Mouse (Mus musculus): ENCODE results near the gene Grin2d. TPM values are rescaled to one million over a fixed set of nuclear protein-coding genes. Genes with fewer than 3 reads are reported as not detected.
A peak's percentile ranks its signal among the peaks of the same experiment; 100 is the strongest.

Grin2d gene
- polyA plus RNA-seq, 1 experiment from 2014 or later: 0.05 TPM

DNA sequence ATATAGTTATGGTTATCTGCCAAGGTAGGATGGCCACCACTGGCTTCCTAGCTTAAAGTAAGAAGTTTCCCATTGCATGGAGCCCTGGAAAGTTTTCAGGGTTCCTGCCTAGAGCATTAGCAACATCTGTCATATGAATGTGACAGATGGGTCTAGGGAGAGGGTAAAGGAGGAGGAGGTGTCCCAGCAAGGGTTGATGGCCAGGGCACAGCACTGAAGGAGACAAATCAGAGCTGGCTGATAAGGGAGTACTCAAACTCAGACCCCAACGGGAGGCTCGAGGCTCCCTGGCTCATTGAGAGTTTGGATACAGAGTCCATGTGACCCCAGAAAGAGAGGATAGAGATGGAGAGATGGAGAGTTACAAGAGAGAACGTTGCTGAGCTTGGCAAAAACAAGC is 27.5 kb downstream of the Grin2d start:
- WGBS (ENCODE audit: insufficient replicate concordance): 44% methylated on average over 3 of the region's 3 CpGs
- Histone ChIP-seq H3K27me3 (ENCODE audit: control insufficient read depth, insufficient read depth, low read depth, low read length) (peaks cover 3% of the 10 kb centered on the region; the same call in 1 of the 2 replicates), H3K9me3 (replicated peaks; ENCODE audit: control insufficient read depth, low read length) (no peaks in the 10 kb centered on the region), H3K27ac (ENCODE audit: low read length) (no peak overlapping the region), H3K4me1 (ENCODE audit: control insufficient read depth, low read depth, low read length) (no peaks in the 10 kb centered on the region), H3K4me3 (ENCODE audit: low read depth, low read length) (no peak overlapping the region), H3K9ac (ENCODE audit: low read depth, low read length) (no peak overlapping the region), H3K36me3 (ENCODE audit: control insufficient read depth, insufficient read depth) (no peaks in the 10 kb centered on the region), H3K4me2 (ENCODE audit: low read depth, low read length) (no peak overlapping the region)
- ATAC-seq (ENCODE audit: low read depth): no peak

DNA sequence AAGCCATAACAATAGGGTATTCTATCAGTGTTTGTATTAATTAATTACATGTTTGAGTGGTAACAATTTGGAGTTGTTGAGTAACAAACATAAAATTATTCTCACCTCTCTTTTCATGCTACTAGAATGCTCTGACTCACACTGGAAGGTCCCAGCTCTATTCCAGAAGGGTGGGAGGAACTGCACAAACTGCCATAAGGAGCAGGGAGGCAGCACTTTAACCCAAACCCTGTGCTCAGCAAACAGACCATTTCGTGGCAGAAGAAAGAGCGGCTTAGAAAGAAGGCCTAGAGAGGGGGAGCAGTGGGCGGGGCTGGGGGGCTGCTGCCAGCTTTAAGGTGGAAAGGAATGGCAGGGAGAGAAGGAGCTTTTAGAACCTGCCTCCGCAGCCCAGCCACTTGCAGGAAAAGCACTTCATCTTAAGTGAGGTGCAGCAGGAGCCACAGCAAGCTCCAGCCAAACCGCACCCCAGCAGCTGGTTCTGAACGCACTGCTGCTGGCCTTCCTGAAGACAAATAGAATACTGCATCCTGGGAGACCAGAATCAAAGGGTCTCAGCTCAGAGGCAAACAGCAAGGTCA is 29.6 kb downstream of the Grin2d start:
- no peak for ATAC-seq (ENCODE audit: low read depth)
- no peak overlapping the region for H3K4me2 ChIP-seq (ENCODE audit: low read depth, low read length)
- H3K4me3 ChIP-seq (ENCODE audit: low read depth, low read length): no peak overlapping the region
- peaks cover 3% of the 10 kb centered on the region; the same call in 1 of the 2 replicates for H3K27me3 ChIP-seq (ENCODE audit: control insufficient read depth, insufficient read depth, low read depth, low read length)
- H3K9me3 ChIP-seq (replicated peaks; ENCODE audit: control insufficient read depth, low read length): no peaks in the 10 kb centered on the region
- H3K9ac ChIP-seq (ENCODE audit: low read depth, low read length): no peak overlapping the region
- no peak overlapping the region for H3K27ac ChIP-seq (ENCODE audit: low read length)
- no peaks in the 10 kb centered on the region for H3K4me1 ChIP-seq (ENCODE audit: control insufficient read depth, low read depth, low read length)
- WGBS (ENCODE audit: insufficient replicate concordance): 31% methylated on average over 6 of the region's 6 CpGs
- no peaks in the 10 kb centered on the region for H3K36me3 ChIP-seq (ENCODE audit: control insufficient read depth, insufficient read depth)

- peaks cover 4% of the 10 kb centered on the region; the same call in 1 of the 2 replicates for H3K27me3 ChIP-seq (ENCODE audit: control insufficient read depth, insufficient read depth, low read depth, low read length)
- 61% methylated on average over 10 of the region's 10 CpGs for WGBS (ENCODE audit: insufficient replicate concordance)
- no peak for ATAC-seq (ENCODE audit: low read depth)
- no peaks in the 10 kb centered on the region for H3K4me1 ChIP-seq (ENCODE audit: control insufficient read depth, low read depth, low read length)
- no peak overlapping the region for H3K4me2 ChIP-seq (ENCODE audit: low read depth, low read length)
- no peaks in the 10 kb centered on the region for H3K9me3 ChIP-seq (replicated peaks; ENCODE audit: control insufficient read depth, low read length)
- H3K4me3 ChIP-seq (ENCODE audit: low read depth, low read length): no peak overlapping the region
- H3K36me3 ChIP-seq (ENCODE audit: control insufficient read depth, insufficient read depth): no peaks in the 10 kb centered on the region
- H3K9ac ChIP-seq (ENCODE audit: low read depth, low read length): no peak overlapping the region
- no peak overlapping the region for H3K27ac ChIP-seq (ENCODE audit: low read length)
These were observed 35.0 kb downstream of the Grin2d start for GRCm38 (mm10) chr7:45842950-45843744.

DNA sequence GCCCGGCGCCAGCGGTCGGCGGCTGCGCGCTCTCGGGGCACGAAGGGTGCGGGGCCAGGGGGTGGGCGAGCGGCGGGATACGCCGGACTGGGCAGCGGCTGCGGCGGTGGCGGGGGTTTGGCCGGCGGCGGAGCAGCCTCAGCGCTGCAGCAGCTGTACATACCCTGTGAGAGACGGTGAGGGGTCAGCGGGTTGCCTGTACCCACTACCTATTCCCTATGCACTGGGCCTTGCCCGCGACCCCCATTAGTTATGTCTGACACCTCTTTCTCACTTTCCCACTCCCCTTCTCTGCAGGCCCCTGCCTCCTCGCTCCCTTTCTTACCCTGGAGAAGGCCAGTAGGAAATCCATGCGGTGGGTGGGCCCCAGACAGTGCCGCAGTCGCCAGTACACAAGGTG is 44.3 kb downstream of the Grin2d start:
- ATAC-seq (ENCODE audit: low read depth): no peak
- H3K9me3 ChIP-seq (replicated peaks; ENCODE audit: control insufficient read depth, low read length): no peaks in the 10 kb centered on the region
- H3K36me3 ChIP-seq (ENCODE audit: control insufficient read depth, insufficient read depth): no peaks in the 10 kb centered on the region
- H3K4me2 ChIP-seq (ENCODE audit: low read depth, low read length): peak overlapping the region; percentile 26
- H3K4me3 ChIP-seq (ENCODE audit: low read depth, low read length): peak overlapping the region; percentile 35
- H3K27me3 ChIP-seq (ENCODE audit: control insufficient read depth, insufficient read depth, low read depth, low read length): peaks cover 53% of the 10 kb centered on the region
- peaks cover 9% of the 10 kb centered on the region; the same call in 1 of the 2 replicates for H3K4me1 ChIP-seq (ENCODE audit: control insufficient read depth, low read depth, low read length)
- no peak overlapping the region for H3K27ac ChIP-seq (ENCODE audit: low read length)
- no peak overlapping the region for H3K9ac ChIP-seq (ENCODE audit: low read depth, low read length)
- 4% methylated on average over 29 of the region's 31 CpGs for WGBS (ENCODE audit: insufficient replicate concordance)

DNA sequence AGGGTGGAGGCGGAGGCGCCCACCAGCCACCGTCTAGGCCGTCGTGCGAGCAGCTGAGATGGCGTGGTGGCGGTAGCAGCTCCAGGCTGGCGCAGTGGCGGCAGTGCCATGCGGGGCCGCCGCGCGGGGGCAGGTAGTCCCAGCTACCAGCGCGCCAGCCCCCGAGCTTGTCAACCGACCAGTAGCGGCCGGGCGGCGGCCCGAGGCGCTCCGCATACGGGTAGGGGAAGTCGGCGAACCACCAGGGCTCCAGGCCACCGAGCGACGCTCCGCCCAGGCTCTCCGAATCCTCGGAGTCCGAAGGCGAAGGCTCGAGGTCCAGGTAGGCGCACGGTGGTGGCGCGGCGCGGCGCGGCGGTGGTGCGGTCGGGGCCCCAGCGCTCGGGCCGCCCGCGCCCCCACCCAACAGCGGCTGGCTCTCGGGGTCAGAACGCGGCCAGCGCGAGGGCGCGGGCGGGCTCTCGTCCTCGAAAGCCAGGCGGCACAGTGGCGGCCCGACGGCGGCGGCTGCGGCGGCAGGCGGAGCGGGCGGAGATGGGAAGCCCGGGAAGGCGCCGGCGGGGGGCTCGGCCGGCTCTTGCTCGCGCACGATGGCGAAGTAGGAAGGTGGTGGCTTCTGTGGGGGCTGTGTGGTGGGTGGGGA is 44.9 kb downstream of the Grin2d start:
- WGBS (ENCODE audit: insufficient replicate concordance): under 1% methylated on average over 60 of the region's 86 CpGs
- peaks cover 9% of the 10 kb centered on the region; the same call in 1 of the 2 replicates for H3K4me1 ChIP-seq (ENCODE audit: control insufficient read depth, low read depth, low read length)
- H3K9ac ChIP-seq (ENCODE audit: low read depth, low read length): no peak overlapping the region
- H3K9me3 ChIP-seq (replicated peaks; ENCODE audit: control insufficient read depth, low read length): no peaks in the 10 kb centered on the region
- ATAC-seq (ENCODE audit: low read depth): peak; percentile 12; the same call in 1 of the 2 replicates
- peak overlapping the region; percentile 35 for H3K4me3 ChIP-seq (ENCODE audit: low read depth, low read length)
- H3K4me2 ChIP-seq (ENCODE audit: low read depth, low read length): peak overlapping the region; percentile 26
- H3K27me3 ChIP-seq (ENCODE audit: control insufficient read depth, insufficient read depth, low read depth, low read length): peaks cover 53% of the 10 kb centered on the region
- no peaks in the 10 kb centered on the region for H3K36me3 ChIP-seq (ENCODE audit: control insufficient read depth, insufficient read depth)
- no peak overlapping the region for H3K27ac ChIP-seq (ENCODE audit: low read length)

- H3K27me3 ChIP-seq (ENCODE audit: control insufficient read depth, insufficient read depth, low read depth, low read length): peaks cover 53% of the 10 kb centered on the region
- no peak overlapping the region for H3K9ac ChIP-seq (ENCODE audit: low read depth, low read length)
- no peak overlapping the region for H3K27ac ChIP-seq (ENCODE audit: low read length)
- H3K4me3 ChIP-seq (ENCODE audit: low read depth, low read length): no peak overlapping the region; the same call in 1 of the 2 replicates
- ATAC-seq (ENCODE audit: low read depth): no peak
- H3K4me1 ChIP-seq (ENCODE audit: control insufficient read depth, low read depth, low read length): peaks cover 9% of the 10 kb centered on the region; the same call in 1 of the 2 replicates
- H3K4me2 ChIP-seq (ENCODE audit: low read depth, low read length): 0 out of 2 replicates have a peak overlapping the region, but pooled peaks have one; percentile 26
- peaks cover 4% of the 10 kb centered on the region for H3K36me3 ChIP-seq (ENCODE audit: control insufficient read depth, insufficient read depth)
- H3K9me3 ChIP-seq (replicated peaks; ENCODE audit: control insufficient read depth, low read length): no peaks in the 10 kb centered on the region
- WGBS (ENCODE audit: insufficient replicate concordance): 8% methylated on average over 30 of the region's 30 CpGs
These were observed 45.8 kb downstream of the Grin2d start for GRCm38 (mm10) chr7:45832428-45832827.

- H3K36me3 ChIP-seq (ENCODE audit: control insufficient read depth, insufficient read depth): peaks cover 10% of the 10 kb centered on the region
- peak overlapping the region; percentile 71 for H3K4me3 ChIP-seq (ENCODE audit: low read depth, low read length)
- ATAC-seq (ENCODE audit: low read depth): no peak
- H3K4me2 ChIP-seq (ENCODE audit: low read depth, low read length): peak overlapping the region; percentile 63
- peaks cover 9% of the 10 kb centered on the region; the same call in 1 of the 2 replicates for H3K4me1 ChIP-seq (ENCODE audit: control insufficient read depth, low read depth, low read length)
- H3K9ac ChIP-seq (ENCODE audit: low read depth, low read length): peak overlapping the region; percentile 54; the same call in 1 of the 2 replicates
- H3K27ac ChIP-seq (ENCODE audit: low read length): no peak overlapping the region
- peaks cover 50% of the 10 kb centered on the region for H3K27me3 ChIP-seq (ENCODE audit: control insufficient read depth, insufficient read depth, low read depth, low read length)
- H3K9me3 ChIP-seq (replicated peaks; ENCODE audit: control insufficient read depth, low read length): no peaks in the 10 kb centered on the region
- WGBS (ENCODE audit: insufficient replicate concordance): 10% methylated on average over 5 of the region's 5 CpGs
These were observed 47.1 kb downstream of the Grin2d start for GRCm38 (mm10) chr7:45831128-45831525.

GRCm38 (mm10) chr7:45830427-45831127 is 47.6 kb downstream of the Grin2d start, which contains the start of gene Grwd1:
Grwd1 (minus strand) TSS chr7:45830944.
- H3K27ac ChIP-seq (ENCODE audit: low read length): no peak within 1 kb of the TSS
- peak within 1 kb of the TSS; percentile 54 for H3K9ac ChIP-seq (ENCODE audit: low read depth, low read length)
- H3K4me1 ChIP-seq (ENCODE audit: control insufficient read depth, low read depth, low read length): peaks cover 9% of the 10 kb centered on the region; the same call in 1 of the 2 replicates
- H3K4me2 ChIP-seq (ENCODE audit: low read depth, low read length): peak within 1 kb of the TSS; percentile 63
- no peaks in the 10 kb centered on the region for H3K9me3 ChIP-seq (replicated peaks; ENCODE audit: control insufficient read depth, low read length)
- ATAC-seq (ENCODE audit: low read depth): peak; percentile 82
- H3K27me3 ChIP-seq (ENCODE audit: control insufficient read depth, insufficient read depth, low read depth, low read length): peaks cover 47% of the 10 kb centered on the region
- H3K4me3 ChIP-seq (ENCODE audit: low read depth, low read length): peak within 1 kb of the TSS; percentile 71
- WGBS (ENCODE audit: insufficient replicate concordance): 0% methylated on average over 35 of the region's 35 CpGs
- peaks cover 10% of the 10 kb centered on the region for H3K36me3 ChIP-seq (ENCODE audit: control insufficient read depth, insufficient read depth)

Data from liver, embryonic 16.5 days (tissue).